Mouse (Mus musculus) thymus, postnatal 4 days (tissue): ENCODE measurements around the gene D16Ertd472e.
"Not testable (repeated sequence)": the region's sequence is repeated elsewhere in the genome, so short reads cannot be mapped to it uniquely, and the experiment has no call there.

Experiments
- DNase-seq: peaks from one replicate; pipeline ENCODE4 v3.0.0; 2021

Gene D16Ertd472e

GRCm38 (mm10) chr16:78564110-78564821 is 12.2 kb downstream of the D16Ertd472e start:
- peak; percentile 57 for DNase-seq

- peak; percentile 72 for DNase-seq
Observed at GRCm38 (mm10) chr16:78563093-78563971, 13.2 kb downstream of the D16Ertd472e start.

GRCm38 (mm10) chr16:78560627-78561026 is 15.9 kb downstream of the D16Ertd472e start:
- peak; percentile 39 for DNase-seq

- DNase-seq: peak; percentile 66
Observed at GRCm38 (mm10) chr16:78560063-78560462, 16.4 kb downstream of the D16Ertd472e start.

GRCm38 (mm10) chr16:78557573-78557972 is 18.9 kb downstream of the D16Ertd472e start:
- no peak for DNase-seq

GRCm38 (mm10) chr16:78554911-78555648 is 21.4 kb downstream of the D16Ertd472e start:
- DNase-seq: peak; percentile 2

GRCm38 (mm10) chr16:78547367-78547766 is 29.1 kb downstream of the D16Ertd472e start:
- no peak for DNase-seq

GRCm38 (mm10) chr16:78546529-78546928 is 30.0 kb downstream of the D16Ertd472e start:
- peak; percentile 40 for DNase-seq

- peak; percentile 55 for DNase-seq
Observed at GRCm38 (mm10) chr16:78540376-78541246, 35.9 kb downstream of the D16Ertd472e start.

- DNase-seq: no peak
Observed at GRCm38 (mm10) chr16:78537798-78538422, 38.6 kb downstream of the D16Ertd472e start.

- DNase-seq: no peak
Observed at GRCm38 (mm10) chr16:78537322-78537721, 39.2 kb downstream of the D16Ertd472e start.

- no peak for DNase-seq
Observed at GRCm38 (mm10) chr16:78534468-78534867, 42.0 kb downstream of the D16Ertd472e start.

- DNase-seq: no peak
Observed at GRCm38 (mm10) chr16:78531957-78532605, 44.4 kb downstream of the D16Ertd472e start.

GRCm38 (mm10) chr16:78522974-78523373 is 53.5 kb downstream of the D16Ertd472e start:
- DNase-seq: no peak

GRCm38 (mm10) chr16:78518697-78519096 is 57.8 kb downstream of the D16Ertd472e start:
- DNase-seq: no peak

- DNase-seq: no peak
Observed at GRCm38 (mm10) chr16:78517171-78517570, 59.3 kb downstream of the D16Ertd472e start.

GRCm38 (mm10) chr16:78511526-78511925 is 65.0 kb downstream of the D16Ertd472e start:
- DNase-seq: no peak

- DNase-seq: no peak
Observed at GRCm38 (mm10) chr16:78502492-78502891, 74.0 kb downstream of the D16Ertd472e start.

- DNase-seq: not testable (repeated sequence)
Observed at GRCm38 (mm10) chr16:78492696-78493095, 83.8 kb downstream of the D16Ertd472e start.

GRCm38 (mm10) chr16:78490779-78491178 is 85.7 kb downstream of the D16Ertd472e start:
- no peak for DNase-seq
